Mouse (Mus musculus) small intestine, adult 10 weeks (tissue): ENCODE data around the gene Pofut2. TPM values are rescaled to one million over a fixed set of nuclear protein-coding genes. Genes with fewer than 3 reads are reported as not detected.

ENCODE experiments used
- polyA plus RNA-seq: library from polyadenylated mRNA; stranded (reverse); fragments of 350-450 nt; fragmentation: Illumina TruSeq; extraction: RNeasy Lipid Tissue Mini Kit (QIAGEN cat#74804); gene quantifications from one replicate; pipeline ENCODE4 v1.2.3, GENCODE M21; 2014; ENCODE audit warnings: low replicate concordance

Pofut2 gene
- 0.89 TPM for polyA plus RNA-seq

GRCm38 (mm10) chr10:77258704-77259621 lies at the start of gene Pofut2:
Gene Pofut2, plus strand, starts transcription at chr10:77259218.

Other genes starting within 250 kb of the Pofut2 start
- 1.6 TPM for gene Slc19a1, start 227.0 kb upstream of the Pofut2 start, polyA plus RNA-seq
- 0.48 TPM for gene Col18a1, start 92.7 kb upstream of the Pofut2 start, polyA plus RNA-seq
- gene Adarb1, start 159.1 kb downstream of the Pofut2 start, polyA plus RNA-seq = 1.0 TPM